Mouse (Mus musculus): ENCODE data around the gene H2afy2. TPM values are rescaled to one million over a fixed set of nuclear protein-coding genes. Genes with fewer than 3 reads are reported as not detected.

The H2afy2 gene
- polyA plus RNA-seq, 1 experiment = 2.1 TPM

- 0 out of 2 replicates have a peak, but pooled peaks have one; percentile 11 for TF ChIP-seq POLR2A (IDR thresholded peaks at IDR 0.05; ENCODE audit: control insufficient read depth, extremely low read depth, insufficient read depth, low read length, poor library complexity)
- TF ChIP-seq CTCF (IDR thresholded peaks at IDR 0.05; ENCODE audit: borderline replicate concordance, control insufficient read depth, extremely low read depth, insufficient read depth, low read length, poor library complexity) = no peak
These were observed 87.5 kb downstream of the H2afy2 start for GRCm38 (mm10) chr10:61696560-61696823.

GRCm38 (mm10) chr10:61695703-61696559, 88.0 kb downstream of the H2afy2 start:
- Histone ChIP-seq H3K4me1 (replicated peaks; ENCODE audit: control insufficient read depth, insufficient read depth, low read length) (peaks cover 12% of the 10 kb centered on the region), H3K27ac (ENCODE audit: control insufficient read depth, insufficient read depth, low read length) (no peak overlapping the region), H3K27me3 (ENCODE audit: control insufficient read depth, insufficient read depth, low read length) (no peaks in the 10 kb centered on the region), H3K36me3 (ENCODE audit: control insufficient read depth, insufficient read depth, low read length) (peaks cover 14% of the 10 kb centered on the region), H3K4me3 (ENCODE audit: control insufficient read depth, insufficient read depth, low read length) (peak overlapping the region; percentile 77)
- WGBS = under 1% methylated on average over 111 of the region's 111 CpGs
- DNase-seq = peak; percentile 25
- TF ChIP-seq CTCF (IDR thresholded peaks at IDR 0.05; ENCODE audit: borderline replicate concordance, control insufficient read depth, extremely low read depth, insufficient read depth, low read length, poor library complexity) (no peak), POLR2A (IDR thresholded peaks at IDR 0.05; ENCODE audit: control insufficient read depth, extremely low read depth, insufficient read depth, low read length, poor library complexity) (no peak)

More at GRCm38 (mm10) chr10:61696560-61696823, 87.5 kb downstream of the H2afy2 start:
- Histone ChIP-seq H3K4me3 (ENCODE audit: control insufficient read depth, insufficient read depth, low read length) (peak overlapping the region; percentile 77), H3K4me1 (replicated peaks; ENCODE audit: control insufficient read depth, insufficient read depth, low read length) (peaks cover 12% of the 10 kb centered on the region), H3K27ac (ENCODE audit: control insufficient read depth, insufficient read depth, low read length) (no peak overlapping the region), H3K27me3 (ENCODE audit: control insufficient read depth, insufficient read depth, low read length) (no peaks in the 10 kb centered on the region), H3K36me3 (ENCODE audit: control insufficient read depth, insufficient read depth, low read length) (peaks cover 11% of the 10 kb centered on the region)
- DNase-seq = no peak
- 21% methylated on average over 19 of the region's 19 CpGs for WGBS

- H3K36me3 ChIP-seq (ENCODE audit: control insufficient read depth, insufficient read depth, low read length) = peaks cover 22% of the 10 kb centered on the region
- H3K4me3 ChIP-seq (ENCODE audit: control insufficient read depth, insufficient read depth, low read length) = peak within 1 kb of the TSS; percentile 77
- peaks cover 12% of the 10 kb centered on the region for H3K4me1 ChIP-seq (replicated peaks; ENCODE audit: control insufficient read depth, insufficient read depth, low read length)
- no peaks in the 10 kb centered on the region for H3K27me3 ChIP-seq (ENCODE audit: control insufficient read depth, insufficient read depth, low read length)
- DNase-seq = peak; percentile 94
- no peak within 1 kb of the TSS for H3K27ac ChIP-seq (ENCODE audit: control insufficient read depth, insufficient read depth, low read length)
- no peak for TF ChIP-seq CTCF (IDR thresholded peaks at IDR 0.05; ENCODE audit: borderline replicate concordance, control insufficient read depth, extremely low read depth, insufficient read depth, low read length, poor library complexity)
- TF ChIP-seq POLR2A (IDR thresholded peaks at IDR 0.05; ENCODE audit: control insufficient read depth, extremely low read depth, insufficient read depth, low read length, poor library complexity) = no peak
- WGBS = under 1% methylated on average over 42 of the region's 42 CpGs
These were observed 88.9 kb downstream of the H2afy2 start, which contains the start of gene Tysnd1 for GRCm38 (mm10) chr10:61694870-61695670. TSS of gene Tysnd1 (plus strand) at chr10:61695514.

- Histone ChIP-seq H3K36me3 (ENCODE audit: control insufficient read depth, insufficient read depth, low read length) (peaks cover 37% of the 10 kb centered on the region), H3K4me1 (replicated peaks; ENCODE audit: control insufficient read depth, insufficient read depth, low read length) (peaks cover 12% of the 10 kb centered on the region), H3K27ac (ENCODE audit: control insufficient read depth, insufficient read depth, low read length) (no peak overlapping the region), H3K27me3 (ENCODE audit: control insufficient read depth, insufficient read depth, low read length) (no peaks in the 10 kb centered on the region), H3K4me3 (ENCODE audit: control insufficient read depth, insufficient read depth, low read length) (no peak overlapping the region)
- DNase-seq = no peak
- TF ChIP-seq CTCF (IDR thresholded peaks at IDR 0.05; ENCODE audit: borderline replicate concordance, control insufficient read depth, extremely low read depth, insufficient read depth, low read length, poor library complexity) = no peak
- TF ChIP-seq POLR2A (IDR thresholded peaks at IDR 0.05; ENCODE audit: control insufficient read depth, extremely low read depth, insufficient read depth, low read length, poor library complexity) = no peak
- 91% methylated on average over 4 of the region's 4 CpGs for WGBS
These were observed 90.4 kb downstream of the H2afy2 start for GRCm38 (mm10) chr10:61693563-61693962.

GRCm38 (mm10) chr10:61689405-61689804, 94.5 kb downstream of the H2afy2 start:
- Histone ChIP-seq H3K4me3 (ENCODE audit: control insufficient read depth, insufficient read depth, low read length) (no peak overlapping the region), H3K27ac (ENCODE audit: control insufficient read depth, insufficient read depth, low read length) (no peak overlapping the region), H3K27me3 (ENCODE audit: control insufficient read depth, insufficient read depth, low read length) (no peaks in the 10 kb centered on the region), H3K4me1 (replicated peaks; ENCODE audit: control insufficient read depth, insufficient read depth, low read length) (no peaks in the 10 kb centered on the region), H3K36me3 (ENCODE audit: control insufficient read depth, insufficient read depth, low read length) (peaks cover 70% of the 10 kb centered on the region)
- WGBS = 92% methylated on average over 8 of the region's 8 CpGs
- DNase-seq = no peak
- TF ChIP-seq POLR2A (IDR thresholded peaks at IDR 0.05; ENCODE audit: control insufficient read depth, extremely low read depth, insufficient read depth, low read length, poor library complexity) (no peak), CTCF (IDR thresholded peaks at IDR 0.05; ENCODE audit: borderline replicate concordance, control insufficient read depth, extremely low read depth, insufficient read depth, low read length, poor library complexity) (no peak)

Other genes with a start within 250 kb of the H2afy2 start
- 0.04 and 0.10 TPM in 2 replicates for gene Npffr1, start 188.7 kb downstream of the H2afy2 start, polyA plus RNA-seq (2012; rRNA removed)
- gene Ppa1, start 135.6 kb downstream of the H2afy2 start, polyA plus RNA-seq (2012; rRNA removed) = 29.9 and 36.1 TPM in 2 replicates
- 71.8 and 74.7 TPM in 2 replicates for gene Sar1a, start 103.8 kb downstream of the H2afy2 start, polyA plus RNA-seq (2012; rRNA removed)
- gene Tysnd1, start 88.6 kb downstream of the H2afy2 start, polyA plus RNA-seq (2012; rRNA removed) = 91.6 and 114 TPM in 2 replicates
- gene Aifm2, start 68.9 kb downstream of the H2afy2 start, polyA plus RNA-seq (2012; rRNA removed) = 10.4 and 12.0 TPM in 2 replicates
- gene Col13a1, start 195.0 kb upstream of the H2afy2 start, polyA plus RNA-seq (2012; rRNA removed) = 0.13 TPM in 2 replicates

Measured in thymus, adult 2 months (tissue).